Mouse (Mus musculus) layer of hippocampus, postnatal 10 days (tissue): ENCODE measurements around the gene Rfxap. TPM values are rescaled to one million over a fixed set of nuclear protein-coding genes. Genes with fewer than 3 reads are reported as not detected.
A peak's percentile ranks its signal among the peaks of the same experiment; 100 is the strongest.

Experiments
- DNase-seq, 2 experiments: peaks; one replicate each; pipeline ENCODE4 v3.0.0; 2021; ENCODE audit warnings: low spot score in 2 of 2
- long read RNA-seq: library from polyadenylated mRNA; stranded (forward); transcript quantifications from one replicate; pipeline ENCODE4 v2.0.0, GENCODE M21; 2023
- total RNA-seq, 2 experiments: library from RNA; stranded (reverse); gene quantifications; 2 replicates each; pipeline ENCODE4 v1.2.3; 2021

The Rfxap gene
- total RNA-seq: 10 to 100 TPM; 51.6 to 59.3 TPM
- long read RNA-seq, transcript Rfxap-201 (3 exons, 2,162 nt): major isoform, 102 of 111 reads
- long read RNA-seq, partial matches to known transcripts: 0 of 111 reads
- long read RNA-seq, other reads (novel, unspliced or antisense): 9 of 111 reads

- DNase-seq: peak; percentile 94 to 97
These were observed at the start of gene Rfxap for GRCm38 (mm10) chr3:54807666-54808217. Gene Rfxap (minus strand): TSS chr3:54807791.

- DNase-seq: peak; percentile 31 to 37
These were observed 27.8 kb upstream of the Rfxap start for GRCm38 (mm10) chr3:54835421-54835820.

- no peak for DNase-seq
These were observed 24.9 kb upstream of the Rfxap start for GRCm38 (mm10) chr3:54832491-54832890.

DNA sequence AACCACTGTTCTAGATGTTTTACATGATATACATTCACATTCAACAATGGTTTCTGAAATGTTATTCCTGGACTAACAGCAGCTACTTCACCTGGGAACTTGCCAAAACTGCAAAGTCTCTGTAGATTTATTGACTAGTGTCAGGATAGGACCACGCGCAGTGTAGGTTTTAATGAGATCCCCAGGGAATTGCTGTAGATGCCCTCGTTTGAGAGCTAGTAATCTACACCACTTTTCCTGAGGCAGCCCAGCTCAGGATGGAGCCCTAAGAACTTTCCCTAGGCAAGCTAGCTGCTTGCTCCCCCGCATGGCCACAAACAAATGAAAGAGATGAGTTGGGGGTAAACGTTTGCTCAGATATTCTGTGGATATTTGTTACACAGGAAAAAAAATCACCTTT, 14.9 kb upstream of the Rfxap start:
- DNase-seq: no peak

GRCm38 (mm10) chr3:54815292-54815691, 7.7 kb upstream of the Rfxap start:
- peak; percentile 52 to 68 for DNase-seq

DNA sequence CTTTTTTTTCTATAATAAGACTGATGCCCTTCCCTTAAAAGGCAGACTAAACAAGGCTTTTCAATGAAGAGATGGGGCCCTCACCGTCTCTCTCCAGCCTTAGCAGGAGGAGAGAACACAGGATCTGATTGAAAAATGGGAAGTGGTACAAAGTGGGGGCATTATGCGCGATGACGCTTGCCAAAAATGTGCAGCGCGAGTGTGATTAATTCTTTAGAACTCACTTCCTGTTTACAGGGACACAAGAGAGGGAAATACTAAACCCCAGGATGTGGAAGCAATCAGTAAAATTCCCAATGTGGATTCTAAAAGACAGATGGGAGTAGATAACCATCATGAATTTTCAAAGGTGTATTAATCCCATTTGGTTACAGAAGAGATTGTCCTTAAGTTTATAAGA, 7.0 kb upstream of the Rfxap start:
- no peak for DNase-seq

- no peak for DNase-seq
These were observed 5.9 kb upstream of the Rfxap start for GRCm38 (mm10) chr3:54813418-54813988.

- no peak for DNase-seq
These were observed 4.0 kb upstream of the Rfxap start for GRCm38 (mm10) chr3:54811616-54812015.

GRCm38 (mm10) chr3:54809111-54809510, 1.5 kb upstream of the Rfxap start:
- no peak for DNase-seq

- DNase-seq: no peak
These were observed 430 bp downstream of the Rfxap start for GRCm38 (mm10) chr3:54807061-54807661.

- no peak for DNase-seq
These were observed 3.9 kb downstream of the Rfxap start for GRCm38 (mm10) chr3:54803713-54804112.

DNA sequence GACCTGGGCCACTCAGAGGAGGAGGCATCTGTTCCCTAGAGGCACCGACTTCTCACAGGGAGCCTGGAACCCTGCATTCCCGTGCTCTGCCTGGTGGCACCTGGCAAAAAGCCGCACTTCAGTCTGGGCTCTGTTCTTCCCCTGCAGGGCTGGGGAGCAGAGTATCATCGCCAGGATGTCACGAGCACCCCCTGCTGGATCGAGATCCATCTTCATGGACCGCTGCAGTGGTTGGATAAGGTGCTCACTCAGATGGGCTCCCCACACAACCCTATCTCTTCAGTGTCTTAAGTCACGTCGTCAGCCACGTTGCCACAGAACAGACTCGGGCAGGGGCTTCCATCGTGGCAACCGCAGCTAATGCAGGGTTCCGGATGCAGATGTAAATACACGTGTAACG, 10.4 kb downstream of the Rfxap start:
- peak; percentile 66 to 73 for DNase-seq

- no peak for DNase-seq
These were observed 11.8 kb downstream of the Rfxap start for GRCm38 (mm10) chr3:54795806-54796205.

DNA sequence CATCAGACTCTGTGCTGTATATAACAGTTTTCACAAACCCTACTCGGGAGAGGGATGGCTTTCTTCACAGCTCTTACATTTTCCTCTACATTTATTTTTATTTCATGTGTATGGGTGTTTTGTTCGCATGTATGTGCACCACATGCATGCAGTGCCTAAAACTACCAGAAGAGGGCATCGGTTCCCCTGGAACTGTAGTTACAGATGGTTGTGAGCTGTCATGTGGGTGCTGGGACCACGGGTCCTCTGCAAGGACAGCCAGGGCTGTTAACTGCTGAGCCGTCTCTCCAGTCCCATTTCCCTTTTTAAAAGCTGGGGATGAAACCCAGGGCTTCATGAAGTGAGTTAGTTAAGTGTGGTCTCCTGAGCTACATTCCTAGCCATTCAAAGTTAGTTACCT, 12.2 kb downstream of the Rfxap start:
- no peak for DNase-seq

DNA sequence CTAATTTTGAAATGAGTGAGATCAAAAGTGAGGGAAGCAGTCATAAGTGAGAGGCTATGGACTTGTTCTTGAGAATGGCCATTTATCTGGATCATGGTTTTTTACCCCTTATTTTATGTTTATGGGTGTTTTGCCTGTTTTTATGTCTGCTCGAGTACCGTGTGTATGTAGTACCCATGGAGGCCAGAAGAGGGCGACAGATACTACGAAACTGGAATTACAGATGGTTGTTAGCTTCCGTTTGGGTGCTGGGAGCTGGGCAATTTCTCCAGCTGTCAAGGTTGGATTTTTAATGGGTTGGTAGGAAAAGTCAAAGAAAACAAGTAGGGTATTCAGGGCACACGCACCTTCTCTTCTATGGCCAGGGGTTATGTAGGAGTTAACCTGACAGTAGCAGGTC, 13.8 kb downstream of the Rfxap start:
- no peak for DNase-seq

DNA sequence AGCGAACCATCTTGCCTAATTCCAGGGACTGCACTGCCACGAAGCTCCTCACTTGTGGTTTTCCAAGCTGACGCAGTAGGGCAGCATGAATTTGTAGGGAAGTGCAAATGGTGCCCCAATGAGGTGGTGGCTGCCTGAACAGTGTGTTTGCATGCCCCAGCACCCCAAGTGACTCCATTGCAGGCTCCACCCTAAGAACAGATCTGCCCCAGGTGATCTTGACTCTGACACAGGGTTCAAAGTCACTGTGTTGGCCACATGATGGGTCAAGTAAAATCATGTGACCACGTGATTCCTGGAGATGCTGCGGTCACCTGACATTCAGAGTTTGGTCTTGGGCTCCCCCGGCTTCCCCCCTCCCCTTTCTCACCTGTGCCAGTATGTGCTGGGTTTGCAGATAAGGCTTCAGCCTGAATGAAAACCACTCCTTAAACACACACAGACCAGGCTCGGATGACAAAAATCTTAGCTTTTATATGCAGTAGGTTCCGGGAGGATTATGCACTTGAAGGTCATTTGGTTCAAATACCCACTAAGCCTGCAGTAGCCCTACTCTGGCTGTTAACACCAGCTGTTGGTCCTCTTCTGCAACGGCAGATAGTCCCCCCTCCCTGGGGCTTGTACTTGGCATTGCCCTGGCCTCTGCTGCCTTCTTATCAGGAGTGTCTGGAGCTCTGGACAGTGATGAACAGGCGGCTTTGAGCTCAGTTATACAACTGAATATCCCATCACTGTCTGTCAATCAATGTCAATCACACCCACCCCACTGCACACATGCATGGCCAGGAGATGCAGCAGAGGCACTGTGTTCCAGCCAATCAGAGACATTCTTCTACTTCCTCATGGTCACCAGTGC, 15.5 kb downstream of the Rfxap start:
- DNase-seq: no peak

- no peak for DNase-seq
These were observed 17.0 kb downstream of the Rfxap start for GRCm38 (mm10) chr3:54790601-54791000.

- DNase-seq: no peak
These were observed 31.5 kb downstream of the Rfxap start for GRCm38 (mm10) chr3:54775989-54776631.

GRCm38 (mm10) chr3:54773613-54774012, 34.0 kb downstream of the Rfxap start:
- DNase-seq: no peak

GRCm38 (mm10) chr3:54769349-54770275, 38.0 kb downstream of the Rfxap start:
- DNase-seq: no peak
